Mouse (Mus musculus): ENCODE data around the gene Tmem121b.
A peak's percentile ranks its signal among the peaks of the same experiment; 100 is the strongest.

The Tmem121b gene

DNA sequence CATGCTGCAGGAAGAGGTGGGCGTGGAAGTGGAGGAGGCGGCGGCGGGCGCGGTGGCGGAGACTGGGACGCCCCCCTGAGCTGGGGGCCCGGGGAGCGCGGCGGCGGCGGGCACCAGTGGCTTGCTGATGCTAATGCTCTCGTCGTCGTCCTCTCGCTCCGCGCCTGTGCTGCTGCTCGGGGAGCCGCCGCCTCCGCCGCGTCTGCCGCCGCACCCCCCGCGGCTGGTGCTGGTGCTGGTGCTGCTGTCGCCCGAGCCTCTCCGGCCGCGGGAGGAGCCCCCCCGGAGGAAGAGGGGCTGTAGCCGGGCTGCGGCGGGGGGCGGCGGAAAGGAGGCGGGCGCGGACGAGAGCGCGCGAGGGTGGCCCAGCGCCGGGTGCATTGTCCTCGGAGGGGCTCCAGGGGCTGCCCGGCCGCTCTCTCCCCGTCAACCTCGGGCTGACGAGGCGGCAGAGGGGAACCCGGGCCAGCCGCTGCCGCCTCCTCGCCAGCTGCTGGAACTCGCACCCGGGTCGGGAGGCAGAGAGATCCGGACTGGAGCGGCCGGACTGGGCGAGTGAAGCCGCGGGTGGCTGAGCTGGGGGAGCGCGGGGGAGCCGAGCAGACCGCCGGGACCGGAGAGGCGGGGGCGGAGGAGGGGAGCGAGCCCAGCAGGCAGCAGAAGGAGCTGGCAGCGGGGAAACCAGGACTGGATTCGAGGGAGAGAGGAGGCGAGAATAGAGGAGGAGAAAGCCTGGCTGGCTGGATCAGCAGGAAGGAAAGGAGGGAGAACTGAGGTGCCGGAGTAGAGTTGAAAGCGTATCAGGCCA is at the start of gene Tmem121b:
Tmem121b (minus strand) TSS at position 434 of the 808 bp plus-strand sequence.
- no peak for DNase-seq (ENCODE audit: low spot score in 2 of 2)

DNA sequence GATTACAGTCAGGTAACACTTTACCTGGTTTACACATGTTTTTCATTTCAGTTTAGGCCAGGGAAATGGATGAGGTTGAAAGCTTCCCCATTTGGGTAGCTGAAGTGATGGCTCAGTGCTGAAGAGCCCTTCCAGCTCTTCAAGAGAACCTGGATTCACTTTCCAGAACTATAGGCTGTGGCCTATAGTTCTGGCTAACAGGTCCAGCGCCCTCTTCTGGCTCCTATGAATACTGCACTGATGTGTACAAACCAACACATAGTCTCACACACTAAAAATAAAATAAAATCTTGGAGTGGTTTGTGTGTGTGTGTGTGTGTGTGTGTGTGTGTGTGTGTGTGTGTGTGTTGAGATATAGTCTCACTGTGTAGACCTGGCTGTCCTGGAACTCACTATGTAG is 48.5 kb upstream of the Tmem121b start:
- no peak for DNase-seq (ENCODE audit: low spot score in 2 of 2)

DNA sequence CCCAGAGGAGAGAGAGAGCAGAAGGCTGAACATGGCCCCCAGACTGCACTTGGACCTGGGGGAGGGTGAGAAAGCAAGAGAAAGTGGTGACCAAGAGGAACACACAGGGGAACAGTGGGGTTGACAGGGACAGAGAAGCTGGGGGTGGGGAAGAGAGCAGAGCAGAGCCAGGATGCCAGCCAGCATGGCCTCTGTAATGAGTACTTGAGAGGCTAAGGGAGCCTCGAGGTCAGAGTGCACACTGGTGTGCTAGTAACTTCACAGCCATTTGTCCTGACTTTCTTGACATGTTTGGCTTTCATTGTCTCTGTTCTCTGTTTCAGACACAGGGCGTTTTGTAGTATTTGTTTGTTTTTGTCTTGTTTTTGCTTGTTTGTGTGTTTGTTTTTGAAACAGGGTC is 47.8 kb upstream of the Tmem121b start:
- no peak for DNase-seq (ENCODE audit: low spot score in 2 of 2)

DNA sequence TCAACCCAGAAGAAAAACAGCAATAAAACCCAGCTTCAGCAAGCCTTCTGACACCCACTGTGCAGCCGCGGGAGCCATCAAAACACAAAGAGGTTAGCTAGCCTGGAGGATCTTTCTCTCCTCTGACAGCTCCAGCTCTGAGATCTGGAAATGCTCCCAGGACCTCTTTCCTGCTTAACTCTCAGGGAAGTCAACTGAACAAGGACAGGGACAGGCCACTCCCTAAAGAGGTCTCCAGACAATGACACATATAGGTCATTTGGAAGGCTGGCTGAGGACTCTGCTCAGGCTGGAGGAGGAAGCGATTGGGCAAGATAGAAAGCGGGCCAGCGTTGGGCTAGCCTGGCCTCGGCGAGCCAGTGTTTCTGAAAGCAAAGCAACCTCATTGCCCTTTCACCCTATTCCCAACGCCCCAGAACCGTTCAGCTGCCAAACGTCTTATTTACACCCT is 46.2 kb upstream of the Tmem121b start:
- no peak for DNase-seq (ENCODE audit: low spot score in 2 of 2)

DNA sequence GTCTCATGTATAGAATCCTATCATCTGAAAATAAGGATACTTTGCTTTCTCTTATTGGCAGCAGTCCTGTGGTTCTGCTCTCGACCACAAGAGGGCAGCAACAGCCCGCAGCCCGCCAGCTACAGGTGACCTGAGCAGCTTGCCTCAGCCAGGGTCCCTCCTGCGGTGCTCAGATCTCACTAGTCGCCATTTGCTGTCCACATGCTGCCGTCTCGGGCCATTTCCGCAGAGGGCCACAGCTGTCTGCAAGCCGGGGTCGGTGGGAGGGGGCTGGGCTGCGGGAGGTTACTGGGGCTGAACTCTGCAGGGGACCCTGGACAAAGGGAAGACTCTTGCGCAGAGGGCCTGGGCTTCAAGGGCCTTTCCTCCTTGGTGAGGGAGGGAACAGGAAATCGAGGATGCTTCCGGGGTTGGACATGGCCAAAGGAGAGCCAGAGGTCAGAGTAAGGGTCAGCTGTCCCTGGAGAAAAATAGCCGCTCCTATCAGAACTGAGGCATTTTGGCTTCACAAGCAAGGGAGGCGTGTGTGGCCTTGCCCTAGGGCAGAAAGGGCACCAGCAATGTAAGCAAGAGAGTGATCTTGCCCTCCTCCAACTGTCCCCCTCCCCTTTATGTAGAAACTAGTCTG is 45.6 kb upstream of the Tmem121b start:
- peak; percentile 62 to 70 for DNase-seq (ENCODE audit: low spot score in 2 of 2)

DNA sequence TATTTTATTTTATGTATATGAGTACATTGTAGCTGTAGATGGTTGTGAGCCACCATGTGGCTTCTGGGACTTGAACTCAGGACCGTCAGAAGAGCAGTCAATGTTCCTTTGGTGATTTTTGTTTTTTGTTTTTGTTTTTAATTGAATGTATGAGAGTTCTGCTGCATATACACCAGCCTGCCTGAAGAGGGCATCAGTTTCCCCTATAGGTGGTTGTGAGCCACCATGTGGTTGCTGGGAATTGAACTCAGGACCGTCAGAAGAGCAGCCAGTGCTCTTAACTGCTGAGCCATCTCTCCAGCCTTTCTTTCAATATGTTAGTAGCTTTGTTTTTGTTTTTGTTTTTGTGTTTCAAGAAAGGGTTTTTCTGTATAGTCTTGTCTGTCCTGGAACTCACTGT is 42.7 kb upstream of the Tmem121b start:
- DNase-seq (ENCODE audit: low spot score in 2 of 2), result no peak

DNA sequence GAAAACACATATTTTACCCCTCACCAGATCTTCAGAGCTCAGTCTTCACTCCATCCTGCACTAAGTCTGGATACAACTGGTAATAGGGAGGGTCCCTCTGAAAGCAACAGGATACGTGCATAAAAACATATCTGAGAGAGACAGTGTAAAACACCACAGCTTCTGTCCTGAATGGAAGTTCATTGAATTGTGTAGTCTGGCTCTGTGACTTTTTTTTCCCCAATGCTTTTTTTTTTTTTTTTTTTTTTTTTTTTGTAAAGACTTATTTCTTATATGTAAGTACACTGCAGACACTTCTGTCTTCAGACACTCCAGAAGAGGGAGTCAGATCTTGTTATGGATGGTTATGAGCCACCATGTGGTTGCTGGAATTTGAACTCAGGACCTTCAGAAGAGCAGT is 39.0 kb upstream of the Tmem121b start:
- DNase-seq (ENCODE audit: low spot score in 2 of 2), result no peak

DNA sequence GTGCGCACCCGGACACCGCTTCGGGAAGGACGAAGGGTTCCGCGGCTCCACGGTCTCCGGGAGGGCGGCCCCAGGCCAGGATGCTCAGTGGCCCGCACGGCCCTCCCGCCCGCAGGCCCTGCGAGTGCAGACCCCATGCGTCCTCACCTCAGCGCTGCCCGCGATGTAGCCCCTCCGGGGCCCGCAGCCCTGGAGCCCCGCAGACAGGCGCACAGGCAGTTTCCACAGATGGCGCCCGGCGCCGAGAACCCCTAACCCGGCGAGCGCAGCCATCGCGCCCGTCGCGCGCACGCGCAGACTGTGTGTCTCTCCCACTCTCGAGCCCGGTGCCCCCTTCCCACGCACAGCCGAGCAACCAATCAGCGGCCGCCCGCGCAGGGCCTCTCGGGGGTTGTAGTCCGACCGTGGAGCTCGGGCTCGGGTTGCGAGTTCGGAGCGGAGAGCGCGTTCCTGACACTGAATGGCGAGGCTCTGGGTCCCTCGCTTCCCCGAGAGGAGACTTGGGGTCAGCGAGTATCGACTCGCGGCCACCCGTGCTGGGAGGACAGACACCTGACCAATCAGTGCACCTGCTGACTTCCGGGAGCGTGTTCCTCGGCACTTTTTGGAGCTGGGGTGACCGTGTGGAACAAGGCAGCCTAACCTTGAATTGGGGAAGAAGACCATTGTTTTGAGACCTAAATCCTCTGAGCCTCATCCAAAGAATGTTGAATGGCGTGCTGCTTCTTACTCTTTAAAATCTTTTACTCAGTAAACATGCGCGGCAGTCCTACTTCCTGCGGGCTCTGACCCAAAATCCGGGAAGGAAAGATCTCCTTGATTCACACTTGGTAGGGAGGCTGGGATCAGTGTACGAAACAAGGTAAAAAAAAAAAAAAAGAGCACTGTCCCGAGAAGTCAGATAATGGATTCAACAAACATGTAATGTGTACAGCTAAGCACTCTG is 37.7 kb upstream of the Tmem121b start, which contains the start of gene Hdhd5:
Hdhd5 (minus strand) TSS at position 300 of the 946 bp plus-strand sequence.
- DNase-seq (ENCODE audit: low spot score in 2 of 2), result peak; percentile 93

DNA sequence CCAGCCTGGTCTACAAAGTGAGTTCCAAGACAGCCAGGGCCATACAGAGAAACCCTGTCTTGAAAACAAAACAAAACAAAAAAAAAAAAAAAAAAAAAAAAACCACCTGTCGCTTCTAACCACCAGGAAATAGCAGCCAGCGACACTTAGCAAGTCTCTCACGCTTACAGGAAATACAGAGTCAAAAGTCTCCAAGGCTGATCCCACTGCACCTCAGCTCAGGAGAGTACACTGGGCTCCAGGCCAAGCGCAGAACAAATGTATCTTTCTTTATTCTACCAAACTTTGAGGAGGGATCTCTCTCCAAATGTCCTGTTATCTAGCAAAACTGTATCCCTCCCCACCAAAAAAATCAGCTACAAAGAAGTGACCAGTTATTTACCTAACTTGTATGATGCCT is 35.5 kb upstream of the Tmem121b start:
- no peak for DNase-seq (ENCODE audit: low spot score in 2 of 2)

DNA sequence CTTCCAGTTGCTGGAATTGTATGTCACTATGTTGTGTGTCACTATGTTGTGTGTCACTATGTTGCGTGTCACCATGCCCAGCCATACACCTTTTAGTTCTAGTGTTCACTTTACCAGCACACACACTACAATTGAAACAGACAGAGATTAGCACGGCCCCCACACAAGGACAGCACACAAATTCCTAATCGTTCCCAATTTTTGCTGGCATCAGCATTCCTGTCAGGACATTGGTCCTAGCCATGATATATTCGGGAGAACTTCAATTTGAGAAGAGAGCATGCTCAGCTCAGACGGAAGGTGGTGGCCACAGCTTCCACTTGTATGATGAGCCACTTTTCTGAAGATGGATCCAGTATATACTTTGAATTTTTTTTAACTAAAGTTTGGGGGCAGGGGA is 31.2 kb upstream of the Tmem121b start:
- DNase-seq (ENCODE audit: low spot score in 2 of 2), result no peak

DNA sequence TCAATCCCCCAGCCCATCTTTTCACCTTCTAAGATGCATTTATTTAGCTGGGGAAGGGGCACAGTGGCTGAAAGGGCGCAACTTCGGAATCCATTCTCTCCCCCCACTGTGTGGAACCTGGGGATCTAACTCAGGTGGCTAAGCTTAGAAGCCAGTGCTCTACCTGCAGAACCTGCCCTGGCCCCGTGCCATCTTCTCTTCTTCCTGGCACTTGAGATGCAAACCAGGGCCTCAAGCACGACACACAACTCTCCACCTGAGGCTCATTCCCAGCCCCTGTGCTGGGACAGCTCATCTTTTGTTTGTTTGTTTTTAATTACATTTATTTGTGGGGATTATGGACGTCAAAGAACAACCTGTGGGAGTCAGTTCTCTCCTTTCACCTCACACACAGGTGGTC is 26.0 kb upstream of the Tmem121b start:
- no peak for DNase-seq (ENCODE audit: low spot score in 2 of 2)

DNA sequence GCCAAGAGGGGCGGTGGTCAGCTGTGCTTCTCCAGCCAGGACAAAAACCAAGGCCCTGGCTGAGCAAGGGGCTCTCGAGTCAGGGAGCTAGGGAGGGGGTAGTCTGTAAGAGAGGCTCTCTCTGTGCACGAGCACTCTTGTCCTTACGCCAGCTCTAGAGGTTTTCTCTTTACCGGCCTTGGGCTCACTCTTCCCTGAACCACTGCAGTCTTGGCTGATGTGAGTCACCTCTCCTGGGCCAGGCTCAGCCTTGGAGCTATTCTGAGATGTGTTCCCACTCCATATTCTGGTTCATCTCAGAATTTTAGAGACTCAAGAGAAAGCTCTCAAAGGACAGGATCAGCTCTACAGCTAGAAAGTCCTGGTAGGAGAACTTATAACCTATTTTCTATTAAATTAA is 23.7 kb upstream of the Tmem121b start:
- no peak for DNase-seq (ENCODE audit: low spot score in 2 of 2)

DNA sequence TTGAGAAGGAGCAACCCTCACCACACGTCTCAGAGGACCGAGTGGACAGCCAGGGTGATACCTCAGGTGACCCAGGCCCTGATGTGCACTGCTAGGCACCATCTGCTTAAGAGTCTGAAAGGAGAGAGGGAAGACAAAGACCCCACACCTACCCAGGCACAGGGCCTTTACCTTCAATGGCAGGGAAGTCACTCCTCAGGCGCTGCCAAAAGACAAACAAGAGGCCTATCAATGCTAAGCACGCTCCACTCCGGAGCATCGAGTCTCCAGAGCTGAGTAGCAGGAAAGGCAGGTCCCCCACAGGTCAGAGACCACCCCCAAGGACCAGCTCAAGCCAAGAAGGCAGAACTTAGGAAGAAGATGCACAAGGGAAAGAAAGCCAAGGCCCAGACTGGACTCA is 23.3 kb upstream of the Tmem121b start:
- DNase-seq (ENCODE audit: low spot score in 2 of 2), result no peak

DNA sequence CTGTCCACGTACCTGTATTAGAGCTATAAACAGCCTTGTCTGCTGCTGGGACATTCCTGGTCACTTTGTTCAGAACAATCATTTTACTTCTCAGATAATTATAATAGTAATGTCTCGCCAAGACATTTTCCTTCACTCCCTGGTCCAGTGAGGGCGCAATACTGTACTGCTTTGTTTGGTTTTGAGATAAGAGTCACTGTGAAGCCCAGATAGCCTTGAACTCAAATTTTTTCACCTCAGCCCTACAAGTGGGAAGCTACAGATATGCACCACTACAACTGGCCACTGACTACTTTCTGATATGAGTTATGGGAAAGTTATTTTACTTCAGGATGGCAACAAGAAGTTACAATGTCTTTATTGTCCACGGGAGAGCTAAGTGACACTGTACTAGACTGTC is 22.8 kb upstream of the Tmem121b start:
- peak; percentile 8 to 29 for DNase-seq (ENCODE audit: low spot score in 2 of 2)

DNA sequence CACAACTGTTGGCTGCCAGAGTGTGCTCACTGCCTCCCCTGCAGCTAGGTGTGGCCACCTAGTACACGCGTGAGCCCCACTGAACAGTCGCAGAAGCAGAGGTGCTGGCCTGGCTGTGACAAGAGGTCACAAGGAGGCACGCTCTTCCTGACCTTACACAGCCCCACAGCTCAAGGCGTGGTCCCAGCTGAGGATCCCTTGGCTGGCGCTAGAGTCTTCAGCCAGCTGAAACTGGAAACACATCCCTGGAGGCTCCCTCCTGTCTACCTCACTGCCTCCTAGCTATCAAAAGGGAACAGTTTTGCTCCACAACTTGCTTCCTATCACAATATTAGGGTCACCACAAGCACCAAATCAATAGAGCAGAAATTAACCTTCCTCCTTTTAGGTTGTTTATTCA is 17.6 kb upstream of the Tmem121b start:
- no peak for DNase-seq (ENCODE audit: low spot score in 2 of 2)

DNA sequence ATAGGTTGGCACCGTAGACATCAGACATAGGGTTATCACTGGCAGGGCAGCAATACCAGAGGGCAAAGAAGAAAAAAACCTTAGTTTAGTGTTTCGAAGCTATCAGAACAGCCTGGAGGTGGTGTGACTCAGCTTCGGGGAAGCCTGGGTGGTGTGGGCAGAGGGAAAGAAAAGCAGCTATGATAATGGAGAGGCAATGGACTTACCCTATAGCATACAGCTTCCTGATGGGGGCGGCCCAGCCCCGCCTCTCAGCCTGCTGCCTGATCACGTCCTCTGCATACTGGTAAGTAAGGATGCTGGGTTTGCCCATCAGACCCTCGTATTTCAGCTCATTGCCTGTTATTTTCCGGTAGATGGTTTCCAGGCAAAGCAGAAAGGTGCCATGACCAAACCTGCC is 16.8 kb upstream of the Tmem121b start:
- no peak for DNase-seq (ENCODE audit: low spot score in 2 of 2)

DNA sequence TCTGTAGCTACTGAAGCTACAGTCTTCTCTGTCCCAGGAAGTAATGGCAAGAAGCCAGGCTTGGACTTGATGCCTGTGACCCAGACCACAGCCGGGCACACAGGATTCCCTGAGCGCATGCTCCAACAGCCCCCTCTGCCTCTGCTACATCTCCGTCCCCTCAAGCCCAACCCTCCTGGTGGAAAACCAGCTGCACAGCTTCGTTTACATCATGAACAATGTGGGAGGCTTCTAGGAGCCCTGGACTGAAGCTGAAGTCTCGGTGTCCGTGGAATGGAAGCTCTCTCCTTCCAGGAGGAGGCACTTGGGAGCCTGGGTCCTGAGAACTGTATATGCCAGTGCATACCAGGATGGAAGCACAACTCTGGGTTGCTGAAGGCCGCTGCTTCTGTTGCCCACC is 16.4 kb upstream of the Tmem121b start:
- no peak for DNase-seq (ENCODE audit: low spot score in 2 of 2)

DNA sequence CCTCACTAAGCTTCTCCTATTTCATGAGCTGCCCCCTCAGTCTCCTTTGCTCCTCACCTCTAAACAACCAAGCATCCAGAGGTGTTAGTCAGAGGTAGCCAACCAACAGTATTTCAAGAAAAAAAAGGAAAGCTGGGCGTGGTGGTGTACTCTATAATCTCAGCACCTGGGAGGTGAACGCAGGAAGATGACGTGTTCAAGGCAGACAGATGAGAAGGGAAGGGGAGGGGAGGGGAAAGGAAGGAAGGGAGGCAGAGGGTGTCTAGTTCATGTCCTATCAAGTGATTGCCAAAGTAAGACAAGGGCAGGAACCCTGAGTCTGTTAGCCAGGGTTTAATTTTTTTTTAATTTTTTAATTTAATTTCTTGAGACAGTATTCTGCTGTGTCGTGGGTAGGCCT is 15.0 kb upstream of the Tmem121b start:
- DNase-seq (ENCODE audit: low spot score in 2 of 2), result no peak

DNA sequence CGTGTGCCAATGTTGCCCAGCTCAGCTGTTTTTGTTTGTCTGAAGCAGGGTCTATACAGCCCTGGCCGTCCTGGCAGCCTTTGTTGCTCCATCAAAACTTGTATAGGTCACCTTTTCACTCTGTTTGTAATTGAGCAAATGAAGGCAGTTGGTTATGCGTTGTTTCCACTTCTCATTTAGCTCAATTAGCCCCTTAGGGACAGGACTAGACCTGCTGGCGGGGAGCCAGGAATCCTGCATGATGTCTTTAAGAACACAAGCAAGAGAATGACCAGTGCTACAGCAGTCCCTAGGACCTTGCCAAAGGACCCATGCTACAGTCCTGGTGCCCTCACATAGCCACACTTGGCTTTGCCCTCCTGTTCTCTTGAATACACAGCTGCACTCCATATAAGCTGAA is 11.9 kb upstream of the Tmem121b start:
- DNase-seq (ENCODE audit: low spot score in 2 of 2), result no peak

DNA sequence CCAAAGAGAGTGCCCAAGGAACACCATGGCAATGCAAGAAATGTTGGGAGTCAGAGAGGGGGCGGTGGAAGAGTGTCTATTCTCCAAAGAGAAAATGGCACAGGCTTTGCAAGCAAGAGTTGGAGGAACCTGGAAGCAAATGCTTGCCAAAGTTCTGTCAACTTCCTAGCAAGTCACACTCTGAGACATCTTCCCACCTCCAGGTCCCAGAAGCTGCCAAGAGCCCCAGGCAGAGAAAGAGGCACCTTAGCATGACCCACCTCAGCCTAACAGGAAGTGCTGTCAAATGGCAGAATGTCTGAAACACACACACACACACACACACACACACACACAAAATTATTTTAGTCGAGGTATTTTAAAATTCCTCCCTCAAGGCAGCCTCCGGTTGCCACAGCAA is 10.4 kb upstream of the Tmem121b start:
- DNase-seq (ENCODE audit: low spot score in 2 of 2), result no peak

DNA sequence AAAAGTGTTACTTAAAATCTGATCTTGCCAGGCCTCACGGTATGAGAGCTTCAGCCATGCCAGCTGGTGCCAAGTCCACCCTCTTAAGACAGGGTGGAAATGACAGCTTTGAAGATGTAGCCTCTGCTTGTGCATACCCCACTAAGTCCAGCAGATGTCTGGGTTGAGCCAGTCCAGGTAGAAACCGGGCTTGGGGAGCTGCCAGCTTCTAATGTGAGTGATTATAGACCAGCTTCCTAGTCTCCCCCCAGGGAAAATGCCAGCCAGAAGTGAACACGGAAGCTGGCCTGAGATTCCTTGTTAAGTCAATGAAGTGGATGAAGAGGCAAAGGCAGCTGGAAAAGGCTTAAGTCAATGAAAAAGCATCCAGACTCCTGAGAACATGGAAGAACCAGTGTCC is 2.9 kb upstream of the Tmem121b start:
- DNase-seq (ENCODE audit: low spot score in 2 of 2), result no peak

Measured in spleen, postnatal 36 days (tissue).